Mouse (Mus musculus): ENCODE data around the gene 5031439G07Rik.

DNA sequence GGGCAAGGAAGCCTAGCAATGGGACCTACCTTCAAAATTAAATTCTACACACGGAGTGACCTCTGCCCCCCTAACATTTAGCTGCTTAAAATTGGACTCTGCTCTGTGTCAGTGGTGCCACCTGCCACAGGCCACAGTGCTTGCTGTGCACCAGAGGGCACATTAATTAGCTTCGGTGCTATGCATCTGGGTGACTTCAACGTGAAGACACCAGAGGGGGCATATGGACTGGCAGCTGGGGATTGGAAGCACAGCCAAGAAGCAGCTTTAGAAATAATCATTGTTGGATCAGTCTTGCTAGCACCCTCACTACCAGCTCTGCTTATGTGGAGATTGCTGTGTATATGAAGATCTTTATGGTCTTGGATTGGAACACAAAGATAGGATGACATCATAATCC is 75.2 kb downstream of the 5031439G07Rik start:
- TF ChIP-seq POLR2A (IDR thresholded peaks at IDR 0.05; ENCODE audit: insufficient read depth, low read depth, low read length) (no peak), CTCF (IDR thresholded peaks at IDR 0.05; ENCODE audit: insufficient read depth, low read depth, low read length) (no peak)
